Mouse (Mus musculus) neural tube, embryonic 14.5 days (tissue): ENCODE data around the gene Sema3g. TPM values are rescaled to one million over a fixed set of nuclear protein-coding genes. Genes with fewer than 3 reads are reported as not detected.
A peak's percentile ranks its signal among the peaks of the same experiment; 100 is the strongest.

Experiments used
- ATAC-seq: fragments of 200-750 bp; cut with Nextera tagmentation; 2 replicates; pipeline ENCODE4 v1.8.0; 2017; ENCODE audit warnings: low read depth, mild to moderate bottlenecking, moderate TSS enrichment, moderate library complexity
- H3K27ac ChIP-seq: fragments of 300-500 bp; sonication (generic); 2 replicates; pipeline ENCODE4 v1.5.1; 2014; ENCODE audit warnings: low read depth, mild to moderate bottlenecking, control low read depth, low read length, moderate library complexity, mixed read lengths
- H3K27me3 ChIP-seq: fragments of 300-500 bp; sonication (generic); 2 replicates; pipeline ENCODE4 v1.6.1; 2014; ENCODE audit warnings: low read length; ENCODE audit not compliant: control insufficient read depth, insufficient read depth
- H3K36me3 ChIP-seq: fragments of 300-500 bp; sonication (generic); 2 replicates; pipeline ENCODE4 v1.6.1; 2014; ENCODE audit warnings: low read length, mixed read lengths; ENCODE audit not compliant: control insufficient read depth, insufficient read depth
- H3K4me1 ChIP-seq: fragments of 300-500 bp; sonication (generic); 2 replicates; pipeline ENCODE4 v1.6.1; 2014; ENCODE audit warnings: low read length; ENCODE audit not compliant: control insufficient read depth, insufficient read depth
- H3K4me2 ChIP-seq: fragments of 300-500 bp; sonication (generic); 2 replicates; pipeline ENCODE4 v1.6.1; 2014; ENCODE audit warnings: mild to moderate bottlenecking, low read depth, low read length, control low read depth
- H3K4me3 ChIP-seq: fragments of 300-500 bp; sonication (generic); 2 replicates; pipeline ENCODE4 v1.5.1; 2014; ENCODE audit warnings: low read depth, low read length, control low read depth, mixed read lengths
- H3K9ac ChIP-seq: fragments of 300-500 bp; sonication (generic); replicated peaks from 2 replicates; pipeline ENCODE4 v1.6.1; 2014; ENCODE audit warnings: low read depth, mild to moderate bottlenecking, control low read depth, low read length, mixed read lengths
- H3K9me3 ChIP-seq: fragments of 300-500 bp; sonication (generic); 2 replicates; pipeline ENCODE4 v1.6.1; 2016; ENCODE audit warnings: low read length; ENCODE audit not compliant: control insufficient read depth
- WGBS: fragments of 180-500 bp; shearing (Covaris S2); extraction: QIAGEN DNeasy Blood & Tissue Kit; methylation state at CpG from one replicate; pipeline ENCODE4 v1.1.7; 2014; 5-methylcytosine and 5-hydroxymethylcytosine counted together
- polyA plus RNA-seq: library from polyadenylated mRNA; unstranded; fragments of >200 nt; fragmentation: Nextera tagmentation; extraction: Ambion mirVana; gene quantifications from 2 replicates; pipeline ENCODE4 v1.2.1, GENCODE M21; 2014

Sema3g gene
- polyA plus RNA-seq, 1 experiment from 2014 or later: 0.13 TPM

GRCm38 (mm10) chr14:31204844-31205243, 12.8 kb upstream of the Sema3g start:
- H3K4me1 ChIP-seq: peaks cover 18% of the 10 kb centered on the region; the same call in 1 of the 2 replicates
- H3K9me3 ChIP-seq: no peaks in the 10 kb centered on the region
- H3K4me3 ChIP-seq: peak overlapping the region; percentile 75
- H3K27me3 ChIP-seq: no peaks in the 10 kb centered on the region
- peaks cover 40% of the 10 kb centered on the region for H3K36me3 ChIP-seq
- H3K4me2 ChIP-seq: peak overlapping the region; percentile 98
- WGBS: 72% methylated on average over 4 of the region's 4 CpGs
- H3K9ac ChIP-seq: peak overlapping the region; percentile 88
- no peak for ATAC-seq
- H3K27ac ChIP-seq: no peak overlapping the region; the same call in 1 of the 2 replicates

- Histone ChIP-seq H3K9ac (peak overlapping the region; percentile 88), H3K4me1 (peaks cover 18% of the 10 kb centered on the region; the same call in 1 of the 2 replicates), H3K27me3 (no peaks in the 10 kb centered on the region), H3K27ac (peak overlapping the region; percentile 93), H3K4me2 (peak overlapping the region; percentile 98), H3K36me3 (peaks cover 38% of the 10 kb centered on the region), H3K4me3 (peak overlapping the region; percentile 75), H3K9me3 (no peaks in the 10 kb centered on the region)
- 26% methylated on average over 8 of the region's 8 CpGs for WGBS
- no peak for ATAC-seq
Measured at GRCm38 (mm10) chr14:31205244-31205561, 12.5 kb upstream of the Sema3g start.

DNA sequence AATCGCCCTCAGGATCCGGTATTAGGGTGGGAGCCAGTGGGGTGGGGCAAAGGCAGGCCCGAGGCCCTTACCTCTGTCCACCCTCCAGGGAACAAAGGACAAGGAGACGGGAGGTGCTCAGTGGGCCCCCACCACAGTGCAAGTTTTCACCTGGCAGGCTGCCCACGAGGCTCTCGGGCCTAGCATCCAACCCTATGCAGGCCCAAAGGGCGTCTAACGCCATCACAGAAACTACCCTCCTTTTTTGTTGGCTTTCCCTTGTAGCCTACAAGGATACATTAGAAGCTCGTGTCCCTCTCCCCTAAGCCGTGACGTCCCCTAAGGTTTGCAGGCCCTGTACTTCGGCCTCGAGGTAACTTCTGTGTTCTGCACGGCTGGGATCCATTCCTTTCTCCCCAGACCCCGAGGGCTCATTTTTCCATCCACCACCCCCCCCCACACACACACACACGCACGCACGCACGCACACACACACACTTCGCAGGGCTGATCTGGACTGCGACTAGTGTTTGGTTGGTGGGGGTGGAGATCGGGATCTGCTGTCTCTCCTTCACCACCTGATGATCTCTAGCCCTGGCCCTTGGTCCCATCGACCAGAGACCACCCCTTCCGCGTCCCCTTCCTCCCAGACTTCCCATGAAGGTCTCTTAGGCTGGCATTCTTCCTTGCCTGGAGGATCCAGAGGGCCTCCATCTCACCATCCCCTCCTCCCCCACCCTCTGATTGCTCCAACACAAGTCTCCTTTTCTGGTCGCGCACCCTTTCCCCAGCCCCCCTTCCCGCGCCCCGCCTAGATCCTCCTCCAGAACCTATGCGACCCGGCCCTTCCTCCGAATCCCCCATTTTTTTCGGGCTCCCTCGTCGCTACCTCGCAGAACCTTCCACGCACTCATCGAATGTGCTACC, 11.8 kb upstream of the Sema3g start:
- Histone ChIP-seq H3K9ac (peak overlapping the region; percentile 88), H3K9me3 (no peaks in the 10 kb centered on the region), H3K27me3 (no peaks in the 10 kb centered on the region), H3K4me2 (peak overlapping the region; percentile 98), H3K4me3 (peak overlapping the region; percentile 75), H3K36me3 (peaks cover 32% of the 10 kb centered on the region), H3K4me1 (peaks cover 18% of the 10 kb centered on the region; the same call in 1 of the 2 replicates), H3K27ac (peak overlapping the region; percentile 93)
- peak; percentile 75 for ATAC-seq
- 1% methylated on average over 39 of the region's 39 CpGs for WGBS

DNA sequence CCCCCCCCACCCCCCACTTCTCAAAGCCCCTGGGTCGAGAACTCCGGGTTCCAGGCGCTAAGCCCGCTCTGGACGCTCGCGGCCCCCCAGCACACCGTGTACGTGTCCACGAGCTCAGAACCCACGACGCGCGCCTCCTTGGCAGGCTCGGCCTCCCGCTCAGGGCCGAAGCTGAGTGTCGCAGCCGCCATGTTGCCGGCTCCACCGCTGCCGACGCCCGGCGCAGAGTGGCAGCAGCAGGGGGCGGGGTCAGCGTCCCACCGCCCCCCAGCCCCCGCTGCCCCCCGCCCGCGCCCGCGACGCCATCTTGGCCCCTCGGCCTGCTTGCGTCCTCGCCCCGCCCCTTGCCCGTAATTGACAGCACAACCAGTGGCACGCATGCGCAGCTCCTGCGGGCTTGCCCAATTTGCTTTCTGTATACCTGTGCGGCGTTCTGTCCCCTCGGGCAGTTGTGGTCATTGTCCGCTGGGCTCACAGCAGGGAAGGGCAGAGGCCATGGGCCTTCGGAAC, 11.1 kb upstream of the Sema3g start:
- peaks cover 18% of the 10 kb centered on the region; the same call in 1 of the 2 replicates for H3K4me1 ChIP-seq
- no peaks in the 10 kb centered on the region for H3K9me3 ChIP-seq
- H3K36me3 ChIP-seq: peaks cover 26% of the 10 kb centered on the region
- peak overlapping the region; percentile 98 for H3K4me2 ChIP-seq
- H3K4me3 ChIP-seq: peak overlapping the region; percentile 75
- peak overlapping the region; percentile 88 for H3K9ac ChIP-seq
- peak overlapping the region; percentile 93 for H3K27ac ChIP-seq
- WGBS: 0% methylated on average over 46 of the region's 48 CpGs
- ATAC-seq: peak; percentile 67
- no peaks in the 10 kb centered on the region for H3K27me3 ChIP-seq

DNA sequence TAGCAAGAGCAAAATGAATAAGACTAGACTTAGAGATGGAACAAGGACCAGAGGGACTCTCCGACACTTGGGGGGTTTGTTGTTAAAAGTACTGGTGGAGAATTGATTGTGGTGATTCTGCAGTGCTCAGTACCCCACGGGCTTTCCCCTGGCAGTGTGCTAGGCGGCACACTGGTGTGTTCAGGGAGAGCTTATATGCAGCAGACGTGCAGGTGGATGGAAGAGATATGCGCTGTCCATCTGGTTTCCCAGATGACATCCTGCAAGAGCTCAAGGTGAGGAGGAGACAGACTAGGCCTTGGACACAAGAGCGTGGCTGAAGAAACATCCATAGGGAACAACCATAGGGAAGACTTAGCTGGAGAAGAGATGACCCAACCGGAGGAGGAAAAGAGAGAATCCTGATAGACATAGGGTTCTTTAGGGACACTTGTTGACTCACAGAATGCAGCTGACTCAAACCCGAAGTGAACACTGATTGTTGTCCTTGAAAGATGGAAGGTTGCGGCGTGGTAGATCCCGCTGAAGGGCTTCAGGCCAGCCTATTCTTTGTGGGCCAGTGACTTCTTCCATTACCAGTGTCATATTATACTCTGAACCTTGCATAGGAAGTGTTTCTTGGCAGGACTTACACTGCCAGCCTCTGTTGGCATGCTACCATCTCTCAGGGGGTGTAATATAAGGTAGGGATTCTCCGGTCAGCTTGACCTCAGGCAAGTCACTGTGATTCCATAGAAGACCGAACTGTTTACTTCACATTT, 10.4 kb upstream of the Sema3g start:
- 78% methylated on average over 13 of the region's 13 CpGs for WGBS
- peak overlapping the region; percentile 88 for H3K9ac ChIP-seq
- no peaks in the 10 kb centered on the region for H3K27me3 ChIP-seq
- H3K36me3 ChIP-seq: peaks cover 19% of the 10 kb centered on the region
- H3K4me1 ChIP-seq: peaks cover 18% of the 10 kb centered on the region; the same call in 1 of the 2 replicates
- peak overlapping the region; percentile 98 for H3K4me2 ChIP-seq
- H3K27ac ChIP-seq: peak overlapping the region; percentile 93
- no peaks in the 10 kb centered on the region for H3K9me3 ChIP-seq
- ATAC-seq: peak; percentile 42; the same call in 1 of the 2 replicates
- H3K4me3 ChIP-seq: peak overlapping the region; percentile 75

- H3K4me1 ChIP-seq: peaks cover 18% of the 10 kb centered on the region; the same call in 1 of the 2 replicates
- H3K9ac ChIP-seq: peak within 1 kb of the TSS; percentile 88
- no peaks in the 10 kb centered on the region for H3K27me3 ChIP-seq
- peak within 1 kb of the TSS; percentile 98 for H3K4me2 ChIP-seq
- peak within 1 kb of the TSS; percentile 75; the same call in 1 of the 2 replicates for H3K4me3 ChIP-seq
- peaks cover 14% of the 10 kb centered on the region for H3K36me3 ChIP-seq
- peak within 1 kb of the TSS; percentile 93 for H3K27ac ChIP-seq
- WGBS: 69% methylated on average over 2 of the region's 2 CpGs
- no peaks in the 10 kb centered on the region for H3K9me3 ChIP-seq
- ATAC-seq: no peak
Measured at GRCm38 (mm10) chr14:31208084-31208483, 9.6 kb upstream of the Sema3g start, which contains the start of gene Tnnc1. Gene Tnnc1, plus strand, starts transcription at chr14:31208312.

DNA sequence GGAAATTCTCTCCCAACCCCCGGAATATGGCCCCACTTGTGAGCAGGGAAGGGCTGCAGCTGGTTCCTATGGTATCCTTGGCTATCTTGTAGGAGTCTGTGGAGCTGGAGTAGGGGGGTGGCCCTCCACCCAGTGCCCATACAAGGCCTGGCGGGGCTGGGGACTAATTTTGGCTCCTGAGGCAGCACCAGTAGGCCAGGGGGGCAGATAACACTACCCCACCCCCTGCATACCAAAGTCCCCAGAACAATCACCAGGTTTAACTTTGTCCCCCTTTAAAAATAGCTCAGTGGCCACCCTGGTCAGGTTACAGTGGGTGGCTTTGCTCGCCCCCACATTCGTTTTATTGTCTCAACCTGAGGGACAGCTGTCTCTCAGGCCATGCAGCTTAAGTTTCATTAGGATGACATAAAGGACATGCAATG, 8.5 kb upstream of the Sema3g start:
- Histone ChIP-seq H3K4me3 (no peak overlapping the region), H3K4me1 (peaks cover 15% of the 10 kb centered on the region; the same call in 1 of the 2 replicates), H3K27me3 (no peaks in the 10 kb centered on the region), H3K27ac (no peak overlapping the region), H3K9me3 (no peaks in the 10 kb centered on the region), H3K9ac (no peak overlapping the region), H3K4me2 (no peak overlapping the region), H3K36me3 (peaks cover 3% of the 10 kb centered on the region; the same call in 1 of the 2 replicates)
- WGBS: 88% methylated on average over 4 of the region's 4 CpGs
- ATAC-seq: no peak

GRCm38 (mm10) chr14:31211854-31212253, 5.8 kb upstream of the Sema3g start:
- Histone ChIP-seq H3K4me3 (no peak overlapping the region), H3K9ac (no peak overlapping the region), H3K27me3 (no peaks in the 10 kb centered on the region), H3K36me3 (no peaks in the 10 kb centered on the region), H3K4me2 (no peak overlapping the region), H3K9me3 (no peaks in the 10 kb centered on the region), H3K27ac (no peak overlapping the region), H3K4me1 (0 out of 2 replicates have a peak, but pooled peaks cover 4% of the 10 kb centered on the region)
- WGBS: 91% methylated on average over 6 of the region's 6 CpGs
- ATAC-seq: no peak
